Mouse (Mus musculus) heart, embryonic 14.5 days (tissue): ENCODE results near the gene Cmya5. TPM values are rescaled to one million over a fixed set of nuclear protein-coding genes. Genes with fewer than 3 reads are reported as not detected.
A peak's percentile ranks its signal among the peaks of the same experiment; 100 is the strongest.

Experiments used
- ATAC-seq: fragments of 200-750 bp; cut with Nextera tagmentation; 2 replicates; pipeline ENCODE4 v1.8.0; 2017; ENCODE audit warnings: low read depth, moderate TSS enrichment; ENCODE audit not compliant: insufficient number of reproducible peaks, insufficient read depth, low FRiP score
- H3K27ac ChIP-seq, 2 experiments: fragments of 200-500 bp in 1 of 2; fragments of 300-500 bp in 1 of 2; sonication (generic) in 1 of 2; replicated peaks in 1 of 2; 2 replicates each; pipeline ENCODE4 v1.5.1; 2012 to 2014; ENCODE audit warnings: low read depth in 2 of 2, low read length in 2 of 2, control low read depth in 1 of 2, mild to moderate bottlenecking in 1 of 2, mixed read lengths in 1 of 2; ENCODE audit not compliant: control insufficient read depth in 1 of 2, insufficient read depth in 1 of 2
- H3K27me3 ChIP-seq: fragments of 300-500 bp; sonication (generic); 2 replicates; pipeline ENCODE4 v1.6.1; 2014; ENCODE audit warnings: mild to moderate bottlenecking, low read length, control low read depth; ENCODE audit not compliant: control insufficient read depth, insufficient read depth
- H3K36me3 ChIP-seq: fragments of 300-500 bp; sonication (generic); 2 replicates; pipeline ENCODE4 v1.6.1; 2014; ENCODE audit warnings: mild to moderate bottlenecking, control low read depth, low read length, mixed read lengths; ENCODE audit not compliant: control insufficient read depth, insufficient read depth
- H3K4me1 ChIP-seq, 2 experiments: fragments of 200-500 bp in 1 of 2; fragments of 300-500 bp in 1 of 2; sonication (generic) in 1 of 2; 2 replicates each; pipeline ENCODE4 v1.6.1; 2012 to 2014; ENCODE audit warnings: low read length in 2 of 2, control low read depth in 1 of 2, mixed read lengths in 1 of 2; ENCODE audit not compliant: control insufficient read depth in 2 of 2, insufficient read depth in 2 of 2
- H3K4me2 ChIP-seq: fragments of 300-500 bp; sonication (generic); 2 replicates; pipeline ENCODE4 v1.6.1; 2014; ENCODE audit warnings: mild to moderate bottlenecking, low read length
- H3K4me3 ChIP-seq, 2 experiments: fragments of 200-500 bp in 1 of 2; fragments of 300-500 bp in 1 of 2; sonication (generic) in 1 of 2; 2 replicates each; pipeline ENCODE4 v1.5.1; 2012 to 2014; ENCODE audit warnings: low read length in 2 of 2, mild to moderate bottlenecking in 2 of 2, control low read depth in 1 of 2, low read depth in 1 of 2, moderate library complexity in 1 of 2; ENCODE audit not compliant: control insufficient read depth in 1 of 2, insufficient read depth in 1 of 2
- H3K9ac ChIP-seq: fragments of 300-500 bp; sonication (generic); 2 replicates; pipeline ENCODE4 v1.6.1; 2014; ENCODE audit warnings: mild to moderate bottlenecking, low read length
- H3K9me3 ChIP-seq: fragments of 300-500 bp; sonication (generic); 2 replicates; pipeline ENCODE4 v1.6.1; 2016; ENCODE audit warnings: low read length, control low read depth; ENCODE audit not compliant: control insufficient read depth
- WGBS: fragments of 180-500 bp; shearing (Covaris S2); extraction: QIAGEN DNeasy Blood & Tissue Kit; methylation state at CpG from one replicate; pipeline ENCODE4 v1.1.7; 2014; 5-methylcytosine and 5-hydroxymethylcytosine counted together
- polyA plus RNA-seq: library from polyadenylated mRNA; unstranded; fragments of >200 nt; fragmentation: Nextera tagmentation; extraction: Ambion mirVana; gene quantifications from 2 replicates; pipeline ENCODE4 v1.2.1, GENCODE M21; 2014

The Cmya5 gene
- polyA plus RNA-seq, 1 experiment from 2014 or later, result 11.3 TPM

DNA sequence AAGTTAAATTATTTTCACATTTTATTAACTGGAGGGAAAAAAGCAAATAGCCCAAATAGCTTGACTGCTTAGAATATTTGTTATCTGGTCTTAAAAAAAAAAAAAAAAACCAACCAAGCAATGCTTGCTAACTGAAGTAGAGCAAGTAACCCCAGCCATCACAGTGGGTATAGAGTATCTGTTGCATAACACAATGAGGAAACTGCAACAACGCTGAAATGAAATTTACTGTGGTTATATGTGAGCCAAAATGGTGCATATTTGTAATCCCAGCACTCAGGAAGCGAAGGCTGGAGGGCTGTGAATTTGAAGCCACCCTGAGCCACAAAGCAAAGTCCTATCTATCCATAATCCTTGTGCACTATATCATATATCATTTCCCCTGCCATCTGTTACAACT is 35.0 kb upstream of the Cmya5 start:
- no peak overlapping the region for H3K4me2 ChIP-seq
- no peak overlapping the region for H3K4me3 ChIP-seq
- no peaks in the 10 kb centered on the region for H3K27me3 ChIP-seq
- no peak overlapping the region for H3K9ac ChIP-seq
- H3K36me3 ChIP-seq, result peaks cover 42% of the 10 kb centered on the region
- WGBS, result 92% methylated on average over 2 of the region's 2 CpGs
- no peak for ATAC-seq
- no peaks in the 10 kb centered on the region for H3K9me3 ChIP-seq
- no peak overlapping the region for H3K27ac ChIP-seq
- peaks cover 0 to 3% of the 10 kb centered on the region in 2 experiments; a peak in 2 of 4 replicates for H3K4me1 ChIP-seq

DNA sequence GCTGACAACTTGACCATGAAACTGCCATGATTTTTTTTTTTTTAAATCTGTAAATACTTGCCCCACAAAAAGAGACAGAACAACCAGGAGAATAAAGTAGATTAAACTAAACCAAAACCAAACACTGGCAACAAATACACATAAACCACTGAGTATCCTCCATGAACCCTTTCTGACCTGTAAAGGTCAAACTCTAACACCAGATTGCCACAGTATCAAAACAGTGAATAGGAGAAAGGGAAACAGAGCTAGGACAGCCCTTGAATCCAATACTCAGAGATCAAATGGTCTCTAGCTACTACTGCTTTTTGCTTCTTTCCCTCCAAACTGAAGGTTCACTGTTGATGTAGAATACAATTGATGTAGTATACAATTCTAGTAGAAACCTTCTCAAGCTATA is 33.0 kb upstream of the Cmya5 start:
- Histone ChIP-seq H3K36me3 (peaks cover 42% of the 10 kb centered on the region), H3K27ac (no peak overlapping the region)
- no peak for ATAC-seq

DNA sequence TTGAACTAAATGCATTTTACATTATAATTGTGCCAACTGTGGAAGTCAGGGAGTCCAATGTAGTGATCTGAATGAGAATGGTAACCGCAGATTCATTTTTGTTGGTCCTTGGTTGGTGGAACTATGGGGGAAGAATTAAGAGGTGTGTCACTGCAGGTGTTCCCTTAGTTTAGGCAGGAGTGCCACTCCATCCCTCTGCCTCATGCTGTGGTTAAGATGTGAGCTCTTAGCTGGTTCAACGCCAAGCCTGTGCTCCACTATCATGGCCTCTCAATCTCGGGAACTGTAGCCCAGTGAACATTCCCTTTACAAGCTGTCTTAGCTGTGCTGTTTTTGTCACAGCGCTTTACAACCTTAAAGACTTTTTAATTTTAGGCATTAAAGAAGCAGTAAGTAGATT is 18.8 kb upstream of the Cmya5 start:
- Histone ChIP-seq H3K9ac (no peak overlapping the region), H3K4me3 (no peak overlapping the region), H3K27ac (no peak overlapping the region), H3K4me1 (no peaks in the 10 kb centered on the region), H3K36me3 (peaks cover 62% of the 10 kb centered on the region), H3K4me2 (no peak overlapping the region), H3K27me3 (no peaks in the 10 kb centered on the region), H3K9me3 (no peaks in the 10 kb centered on the region)
- ATAC-seq, result no peak
- 84% methylated on average over 4 of the region's 4 CpGs for WGBS

More for the DNA sequence above, 33.0 kb upstream of the Cmya5 start:
- no peak overlapping the region for H3K9ac ChIP-seq
- H3K4me1 ChIP-seq, result peaks cover 0 to 3% of the 10 kb centered on the region in 2 experiments; a peak in 2 of 4 replicates
- no peaks in the 10 kb centered on the region for H3K27me3 ChIP-seq
- H3K4me2 ChIP-seq, result no peak overlapping the region
- H3K4me3 ChIP-seq, result no peak overlapping the region
- H3K9me3 ChIP-seq, result no peaks in the 10 kb centered on the region

DNA sequence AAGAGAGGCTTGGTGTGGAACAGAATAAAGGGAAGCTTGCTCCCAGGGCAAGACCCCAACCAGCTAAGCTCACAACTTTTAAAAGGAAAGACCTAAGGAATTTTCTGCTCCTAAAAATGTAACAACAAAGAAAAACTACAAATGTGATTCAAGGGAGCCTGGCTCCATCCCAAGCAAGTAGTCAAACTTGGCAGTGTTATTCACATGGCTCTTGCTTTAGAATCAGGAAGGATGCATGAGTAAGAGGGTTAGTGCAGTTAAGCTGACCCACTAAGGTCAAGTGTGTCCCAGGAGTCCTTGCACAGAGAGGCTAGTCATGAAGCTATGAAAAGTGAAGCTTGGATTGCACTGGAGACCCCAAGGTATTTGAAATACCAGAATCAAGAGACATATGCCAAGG is 17.9 kb upstream of the Cmya5 start:
- peaks cover 62% of the 10 kb centered on the region for H3K36me3 ChIP-seq
- H3K27me3 ChIP-seq, result no peaks in the 10 kb centered on the region
- no peaks in the 10 kb centered on the region for H3K4me1 ChIP-seq
- no peak overlapping the region for H3K27ac ChIP-seq
- H3K4me2 ChIP-seq, result no peak overlapping the region
- no peak for ATAC-seq
- no peak overlapping the region for H3K9ac ChIP-seq
- no peaks in the 10 kb centered on the region for H3K9me3 ChIP-seq
- no peak overlapping the region for H3K4me3 ChIP-seq

DNA sequence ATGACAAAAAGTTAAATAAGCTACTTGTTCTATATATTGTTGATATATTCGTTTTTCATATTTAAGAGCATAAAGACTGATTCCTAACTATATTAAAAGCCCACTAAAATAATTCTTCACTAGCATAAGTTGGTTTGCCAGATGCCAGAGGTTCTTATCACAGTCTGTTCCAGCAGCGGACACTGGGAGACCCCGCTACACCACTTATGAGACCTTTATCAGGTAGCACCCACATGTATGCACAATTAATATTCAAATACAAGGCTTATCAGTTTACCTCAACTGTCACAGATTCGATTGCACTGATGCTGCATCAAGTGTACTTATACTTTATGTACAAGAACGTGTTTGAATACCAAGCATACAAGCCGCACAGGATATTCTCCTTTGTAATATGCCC is 13.7 kb upstream of the Cmya5 start:
- Histone ChIP-seq H3K4me2 (no peak overlapping the region), H3K9ac (no peak overlapping the region), H3K4me3 (no peak overlapping the region), H3K9me3 (no peaks in the 10 kb centered on the region), H3K4me1 (no peaks in the 10 kb centered on the region), H3K27me3 (no peaks in the 10 kb centered on the region), H3K27ac (no peak overlapping the region), H3K36me3 (peaks cover 65% of the 10 kb centered on the region)
- WGBS, result 86% methylated on average over 6 of the region's 6 CpGs
- ATAC-seq, result no peak

DNA sequence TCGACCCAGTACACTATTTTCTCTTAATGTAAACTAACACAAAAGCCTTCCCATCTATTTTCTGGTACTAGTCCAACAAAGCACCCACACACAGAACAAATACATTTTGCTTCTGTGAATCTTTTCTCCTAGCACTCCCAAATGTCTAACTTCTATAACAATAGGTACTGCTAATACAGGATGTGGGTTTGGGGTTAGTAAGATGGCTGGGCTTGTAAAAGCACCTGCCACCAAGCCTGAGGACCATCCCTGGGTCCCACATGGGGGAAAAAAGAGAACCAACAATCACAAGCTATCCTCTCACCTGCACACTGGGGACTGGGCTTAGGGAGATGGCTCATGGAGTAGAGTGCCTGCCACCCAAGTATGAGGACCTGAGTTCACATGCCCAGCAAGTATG is 8.8 kb upstream of the Cmya5 start:
- Histone ChIP-seq H3K4me1 (no peaks in the 10 kb centered on the region), H3K4me3 (no peak overlapping the region), H3K27me3 (no peaks in the 10 kb centered on the region), H3K9me3 (no peaks in the 10 kb centered on the region), H3K4me2 (no peak overlapping the region), H3K36me3 (peaks cover 76% of the 10 kb centered on the region), H3K9ac (no peak overlapping the region), H3K27ac (no peak overlapping the region)
- no peak for ATAC-seq
- 95% methylated on average over 1 of the region's 1 CpGs for WGBS

DNA sequence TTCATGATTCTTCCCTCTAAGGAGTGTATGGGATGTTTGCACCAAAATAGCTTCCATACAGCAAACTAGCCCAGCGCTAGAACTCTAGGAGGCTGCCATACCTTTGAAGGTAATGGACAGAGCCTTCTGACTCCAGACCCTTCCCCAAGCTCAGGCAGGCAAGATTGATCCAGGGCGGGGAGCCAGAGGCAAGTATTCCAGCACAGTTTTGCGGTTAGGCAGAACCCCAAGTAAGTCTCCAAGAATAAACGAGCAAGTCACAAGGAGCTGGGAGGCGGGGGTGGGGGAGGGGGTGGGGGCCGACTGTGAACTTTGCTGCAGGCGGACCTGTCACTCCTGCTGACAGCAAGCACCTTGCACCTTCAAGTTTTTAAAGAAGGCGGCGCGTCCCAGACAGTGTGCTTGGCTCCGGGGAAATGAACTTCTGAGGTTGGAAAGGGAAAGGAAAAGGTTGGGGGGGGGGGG is 673 bp downstream of the Cmya5 start:
- Histone ChIP-seq H3K9me3 (no peaks in the 10 kb centered on the region), H3K36me3 (peaks cover 9% of the 10 kb centered on the region), H3K4me2 (peak overlapping the region; percentile 82), H3K4me1 (peaks cover 8 to 12% of the 10 kb centered on the region in 2 experiments), H3K27ac (peak overlapping the region; percentile 95 to 97), H3K27me3 (no peaks in the 10 kb centered on the region), H3K9ac (peak overlapping the region; percentile 85), H3K4me3 (peak overlapping the region; percentile 65 to 89)
- 20% methylated on average over 11 of the region's 11 CpGs for WGBS
- no peak for ATAC-seq

DNA sequence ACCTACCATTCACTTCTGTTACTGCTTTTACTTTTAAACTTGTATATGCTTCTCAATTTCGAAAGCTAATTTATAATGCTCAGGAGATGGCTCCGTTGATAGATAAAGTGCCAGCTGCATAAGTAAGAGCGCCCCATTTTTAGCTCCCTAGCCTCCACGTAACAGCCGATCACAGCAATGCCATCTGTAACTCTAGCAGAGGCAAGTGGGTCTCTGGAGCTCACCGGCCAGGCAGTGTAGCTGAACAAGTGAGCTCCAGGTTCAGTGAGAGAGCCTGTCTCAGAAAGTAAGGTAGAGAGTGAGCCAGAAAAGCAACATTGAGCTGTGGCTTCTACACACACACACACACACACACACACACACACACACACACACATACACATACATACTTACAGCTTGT is 3.3 kb downstream of the Cmya5 start:
- Histone ChIP-seq H3K4me3 (no peak overlapping the region), H3K9me3 (no peaks in the 10 kb centered on the region), H3K4me2 (no peak overlapping the region), H3K27me3 (no peaks in the 10 kb centered on the region), H3K4me1 (peaks cover 13 to 26% of the 10 kb centered on the region in 2 experiments), H3K27ac (no peak overlapping the region), H3K36me3 (no peaks in the 10 kb centered on the region), H3K9ac (no peak overlapping the region)
- WGBS, result 89% methylated on average over 6 of the region's 6 CpGs
- no peak for ATAC-seq
